Mouse (Mus musculus): ENCODE results near the gene Zglp1. TPM values are rescaled to one million over a fixed set of nuclear protein-coding genes. Genes with fewer than 3 reads are reported as not detected.

The Zglp1 gene
- polyA plus RNA-seq, 1 experiment from 2014 or later, result 2.7 TPM

DNA sequence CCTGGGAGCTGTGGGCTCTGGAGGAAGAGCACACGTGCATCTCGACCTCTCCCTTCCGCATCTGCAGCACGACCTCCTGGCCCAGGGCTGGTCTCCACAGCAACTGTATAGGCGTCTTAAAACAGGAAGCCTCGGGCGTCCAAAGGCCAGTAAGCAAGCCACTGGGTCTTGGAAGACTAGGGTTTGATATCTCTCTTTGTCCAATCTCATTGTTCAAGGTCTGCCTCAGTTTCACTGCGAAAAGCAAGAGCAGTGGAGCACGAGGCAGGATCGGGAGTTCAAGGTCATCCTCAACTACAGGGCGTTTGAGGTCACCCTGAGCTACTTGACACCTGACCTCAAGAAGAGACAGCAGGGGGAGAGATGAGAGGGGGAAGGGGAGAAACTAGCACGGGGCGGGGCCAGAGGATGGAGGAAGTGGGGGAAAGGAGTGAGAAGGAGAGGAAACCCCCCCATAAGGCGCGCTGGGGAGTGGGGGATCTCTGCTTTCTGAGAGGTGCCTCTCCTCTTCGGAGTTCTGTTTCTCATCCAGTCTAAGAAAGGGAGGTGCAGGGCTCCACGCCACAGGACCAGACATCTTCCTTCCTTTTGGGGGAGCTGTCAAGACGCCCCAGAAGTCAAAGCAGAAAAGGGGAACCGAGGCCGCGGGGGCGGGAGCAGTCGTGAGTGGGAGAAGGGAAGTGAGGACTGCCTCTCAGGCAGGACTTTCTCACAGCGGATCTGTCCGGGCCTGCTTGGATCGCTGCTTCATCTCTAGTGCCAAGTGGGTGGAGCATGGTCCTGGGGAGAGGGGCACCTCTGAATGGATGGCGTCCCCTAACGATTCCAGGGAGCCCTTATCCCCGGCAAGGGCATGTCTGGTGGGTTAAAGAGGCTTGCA, 52.0 kb downstream of the Zglp1 start:
- 1% methylated on average over 28 of the region's 29 CpGs for WGBS
- Histone ChIP-seq H3K27ac (ENCODE audit: low read depth, low read length) (no peak overlapping the region), H3K27me3 (ENCODE audit: control insufficient read depth, insufficient read depth, low read length) (peaks cover 28% of the 10 kb centered on the region), H3K4me1 (ENCODE audit: control insufficient read depth, insufficient read depth, low read length) (no peaks in the 10 kb centered on the region), H3K9me3 (ENCODE audit: control insufficient read depth, low read length) (no peaks in the 10 kb centered on the region), H3K9ac (replicated peaks; ENCODE audit: low read depth, low read length) (no peak overlapping the region), H3K4me2 (ENCODE audit: low read depth, low read length) (peak overlapping the region; percentile 17; the same call in 1 of the 2 replicates), H3K4me3 (ENCODE audit: low read depth, low read length) (peak overlapping the region; percentile 7; the same call in 1 of the 2 replicates), H3K36me3 (ENCODE audit: control insufficient read depth, insufficient read depth, low read length) (no peaks in the 10 kb centered on the region)
- ATAC-seq (ENCODE audit: low read depth), result no peak

MicroRNAs encoded within 50 kb of the gene (microRNA counts, 519-probe panel; counts per million panel counts)
- microRNA mmu-miR-1900, result not detected

Small RNA genes within 50 kb of the gene (microRNA-seq; reads per million reads assigned to microRNA genes)
- not detected for gene Mir1900
- 0.85 reads per million for gene Mir7082

Other genes with a start within 250 kb of the Zglp1 start
- not detected in 2 replicates for gene Rdh8, start 248.6 kb downstream of the Zglp1 start, polyA plus RNA-seq (2014; fragmentation: Nextera tagmentation; extraction: Ambion mirVana)
- 4.3 and 7.2 TPM in 2 replicates for gene A230050P20Rik, start 198.5 kb downstream of the Zglp1 start, polyA plus RNA-seq (2014; fragmentation: Nextera tagmentation; extraction: Ambion mirVana)
- 11.1 and 14.5 TPM in 2 replicates for gene Angptl6, start 187.4 kb downstream of the Zglp1 start, polyA plus RNA-seq (2014; fragmentation: Nextera tagmentation; extraction: Ambion mirVana)
- gene Ppan, start 178.9 kb downstream of the Zglp1 start, polyA plus RNA-seq (2014; fragmentation: Nextera tagmentation; extraction: Ambion mirVana), result 41.7 and 49.0 TPM in 2 replicates
- gene Eif3g, start 168.5 kb downstream of the Zglp1 start, polyA plus RNA-seq (2014; fragmentation: Nextera tagmentation; extraction: Ambion mirVana), result 226 and 228 TPM in 2 replicates
- 41.1 and 42.7 TPM in 2 replicates for gene Dnmt1, start 107.2 kb downstream of the Zglp1 start, polyA plus RNA-seq (2014; fragmentation: Nextera tagmentation; extraction: Ambion mirVana)
- 7.4 and 8.7 TPM in 2 replicates for gene S1pr2, start 90.3 kb downstream of the Zglp1 start, polyA plus RNA-seq (2014; fragmentation: Nextera tagmentation; extraction: Ambion mirVana)
- 103 and 115 TPM in 2 replicates for gene Mrpl4, start 64.4 kb downstream of the Zglp1 start, polyA plus RNA-seq (2014; fragmentation: Nextera tagmentation; extraction: Ambion mirVana)
- gene Icam1, start 51.1 kb downstream of the Zglp1 start, polyA plus RNA-seq (2014; fragmentation: Nextera tagmentation; extraction: Ambion mirVana), result 1.4 and 3.6 TPM in 2 replicates
- 0.27 TPM in 1 of 2 replicates, not detected in the other for gene Icam4, start 37.7 kb downstream of the Zglp1 start, polyA plus RNA-seq (2014; fragmentation: Nextera tagmentation; extraction: Ambion mirVana)
- gene Icam5, start 35.0 kb downstream of the Zglp1 start, polyA plus RNA-seq (2014; fragmentation: Nextera tagmentation; extraction: Ambion mirVana), result 1.3 and 1.6 TPM in 2 replicates
- 1.7 and 1.8 TPM in 2 replicates for gene Gm49373, start 6.0 kb upstream of the Zglp1 start, polyA plus RNA-seq (2014; fragmentation: Nextera tagmentation; extraction: Ambion mirVana)
- 62.7 and 73.5 TPM in 2 replicates for gene Fdx1l, start 6.5 kb upstream of the Zglp1 start, polyA plus RNA-seq (2014; fragmentation: Nextera tagmentation; extraction: Ambion mirVana)
- 0.88 and 1.5 TPM in 2 replicates for gene Gm38431, start 24.9 kb upstream of the Zglp1 start, polyA plus RNA-seq (2014; fragmentation: Nextera tagmentation; extraction: Ambion mirVana)
- gene Raver1, start 24.9 kb upstream of the Zglp1 start, polyA plus RNA-seq (2014; fragmentation: Nextera tagmentation; extraction: Ambion mirVana), result 29.4 and 35.2 TPM in 2 replicates
- 7.9 and 10.2 TPM in 2 replicates for gene Tyk2, start 64.2 kb upstream of the Zglp1 start, polyA plus RNA-seq (2014; fragmentation: Nextera tagmentation; extraction: Ambion mirVana)
- 190 and 219 TPM in 2 replicates for gene Cdc37, start 82.9 kb upstream of the Zglp1 start, polyA plus RNA-seq (2014; fragmentation: Nextera tagmentation; extraction: Ambion mirVana)
- gene Pde4a, start 98.6 kb upstream of the Zglp1 start, polyA plus RNA-seq (2014; fragmentation: Nextera tagmentation; extraction: Ambion mirVana), result 27.5 and 35.3 TPM in 2 replicates
- 34.2 and 43.6 TPM in 2 replicates for gene Keap1, start 172.3 kb upstream of the Zglp1 start, polyA plus RNA-seq (2014; fragmentation: Nextera tagmentation; extraction: Ambion mirVana)
- 4.2 and 5.0 TPM in 2 replicates for gene S1pr5, start 181.3 kb upstream of the Zglp1 start, polyA plus RNA-seq (2014; fragmentation: Nextera tagmentation; extraction: Ambion mirVana)
- gene Atg4d, start 198.2 kb upstream of the Zglp1 start, polyA plus RNA-seq (2014; fragmentation: Nextera tagmentation; extraction: Ambion mirVana), result 50.4 and 50.5 TPM in 2 replicates
- 14.2 and 16.4 TPM in 2 replicates for gene Kri1, start 220.9 kb upstream of the Zglp1 start, polyA plus RNA-seq (2014; fragmentation: Nextera tagmentation; extraction: Ambion mirVana)
- gene Cdkn2d, start 224.3 kb upstream of the Zglp1 start, polyA plus RNA-seq (2014; fragmentation: Nextera tagmentation; extraction: Ambion mirVana), result 113 and 125 TPM in 2 replicates
- gene Ap1m2, start 245.2 kb upstream of the Zglp1 start, polyA plus RNA-seq (2014; fragmentation: Nextera tagmentation; extraction: Ambion mirVana), result 1.1 and 2.3 TPM in 2 replicates

Data from neural tube, embryonic 14.5 days (tissue).